Mouse (Mus musculus): ENCODE measurements around the gene Ddx31.

- TF ChIP-seq CTCF (IDR thresholded peaks at IDR 0.05; ENCODE audit: borderline replicate concordance, control insufficient read depth, extremely low read depth, insufficient read depth, low read length, poor library complexity) = no peak
- no peak for TF ChIP-seq POLR2A (IDR thresholded peaks at IDR 0.05; ENCODE audit: control insufficient read depth, extremely low read depth, insufficient read depth, low read length, poor library complexity)
Measured at GRCm38 (mm10) chr2:28882826-28883485, 42.8 kb downstream of the Ddx31 start.
